Comparison of ENCODE assay signal across 21 mouse cellular contexts in genomic region chr2:77183646-77184045, GRCm38 (mm10). TPM values are rescaled to one million over a fixed set of nuclear protein-coding genes. Genes with fewer than 3 reads are reported as not detected.
DNase-seq lines count a peak whose midpoint lies in the region; ATAC-seq and TF ChIP-seq lines count a peak whose summit lies in the region.
"Had no signal": no experiment of that assay in that cellular context is flagged by ENCODE, and none has a peak within 500 bp of the region (broad histone marks: within the 10 kb centered on the region; RNA-seq: fewer than 3 reads in every experiment).

No protein-coding gene starts in this region.

- WGBS in heart, embryonic 16.5 days, result 65% methylated on average over 2 of the region's 2 CpGs
- WGBS in midbrain, embryonic 11.5 days, result 93% methylated on average over 2 of the region's 2 CpGs
- 90% methylated on average over 2 of the region's 2 CpGs for whole genome bisulfite sequencing in midbrain, embryonic 14.5 days
- 88% methylated on average over 2 of the region's 2 CpGs for WGBS in forebrain, embryonic 15.5 days

- ATAC-seq in heart, embryonic 16.5 days (replicated peaks; ENCODE audit: extremely low read depth, insufficient read depth, low FRiP score), result no peak
- no peak for ATAC-seq in midbrain, embryonic 11.5 days (ENCODE audit: low FRiP score)
- ATAC-seq in midbrain, embryonic 14.5 days (ENCODE audit: low FRiP score, low TSS enrichment), result no peak
- ATAC-seq in forebrain, embryonic 15.5 days (replicated peaks), result no peak
- ATAC-seq: CD4-positive, CD25-positive, alpha-beta regulatory T cell, adult 4 months; midbrain, embryonic 15.5 days; Patski had no signal

- DNase-seq in gastrocnemius, adult 2 months, result no peak
- DNase-seq in gastrocnemius, postnatal 4 days (ENCODE audit: low spot score in 2 of 2), result no peak
- no peak for DNase-seq in heart, postnatal 4 days
- DNase-seq in midbrain, embryonic 11.5 days (ENCODE audit: low spot score, missing footprints), result peak; percentile 77
- DNase-seq in midbrain, embryonic 14.5 days, result no peak
- DNase-seq: adrenal gland, adult 8-10 months; cerebellum, adult 9-11 months; kidney, adult 9 months; kidney, postnatal 36 days; layer of hippocampus, adult 9-11 months; lung, adult 18-20 months; lung, postnatal 14 days; thymus, postnatal 14 days had no signal

- TF ChIP-seq CTCF in gastrocnemius, adult 2 months (IDR thresholded peaks at IDR 0.05), result no peak

- intact Hi-C loops in gastrocnemius, adult 2 months (cut with DNase I), result no loop called here

- H3K4me2 ChIP-seq in heart, embryonic 16.5 days (ENCODE audit: low read depth, low read length), result no peak overlapping the region
- no peak overlapping the region for H3K4me2 ChIP-seq in midbrain, embryonic 11.5 days
- H3K4me2 ChIP-seq in midbrain, embryonic 14.5 days (ENCODE audit: low read length), result no peak overlapping the region
- H3K4me2 ChIP-seq in forebrain, embryonic 15.5 days (replicated peaks), result no peak overlapping the region
- H3K4me2 ChIP-seq: embryonic facial prominence, embryonic 13.5 days; liver, embryonic 11.5 days; midbrain, embryonic 15.5 days had no signal

- no peaks in the 10 kb centered on the region for H3K27me3 ChIP-seq in heart, embryonic 16.5 days (ENCODE audit: control insufficient read depth, insufficient read depth, low read length)
- no peaks in the 10 kb centered on the region for H3K27me3 ChIP-seq in midbrain, embryonic 11.5 days (ENCODE audit: control insufficient read depth, insufficient read depth, low read length)
- H3K27me3 ChIP-seq in midbrain, embryonic 14.5 days (ENCODE audit: control insufficient read depth, insufficient read depth, low read length), result no peaks in the 10 kb centered on the region
- H3K27me3 ChIP-seq in forebrain, embryonic 15.5 days, result no peaks in the 10 kb centered on the region
- H3K27me3 ChIP-seq: embryonic facial prominence, embryonic 13.5 days; midbrain, embryonic 15.5 days; Patski had no signal

- H3K9ac ChIP-seq in heart, embryonic 16.5 days (ENCODE audit: low read length), result no peak overlapping the region
- H3K9ac ChIP-seq in midbrain, embryonic 11.5 days (ENCODE audit: low read length), result no peak overlapping the region
- no peak overlapping the region for H3K9ac ChIP-seq in midbrain, embryonic 14.5 days (replicated peaks; ENCODE audit: low read length)
- H3K9ac ChIP-seq in forebrain, embryonic 15.5 days (replicated peaks), result no peak overlapping the region
- H3K9ac ChIP-seq: embryonic facial prominence, embryonic 13.5 days; midbrain, embryonic 15.5 days had no signal

- 0 out of 2 replicates have a peak overlapping the region, but pooled peaks have one; percentile 12 for H3K27ac ChIP-seq in gastrocnemius, adult 2 months
- H3K27ac ChIP-seq in heart, embryonic 16.5 days (ENCODE audit: low read length), result peak overlapping the region; percentile 69
- no peak overlapping the region for H3K27ac ChIP-seq in midbrain, embryonic 11.5 days (ENCODE audit: low read depth, low read length)
- no peak overlapping the region for H3K27ac ChIP-seq in midbrain, embryonic 14.5 days (replicated peaks; ENCODE audit: low read depth, low read length)
- H3K27ac ChIP-seq in forebrain, embryonic 15.5 days (replicated peaks), result no peak overlapping the region
- H3K27ac ChIP-seq: embryonic facial prominence, embryonic 13.5 days; midbrain, embryonic 15.5 days had no signal

- no peak overlapping the region for H3K4me3 ChIP-seq in gastrocnemius, adult 2 months
- H3K4me3 ChIP-seq in heart, embryonic 16.5 days (ENCODE audit: low read length), result no peak overlapping the region
- H3K4me3 ChIP-seq in midbrain, embryonic 11.5 days (ENCODE audit: low read depth, low read length), result no peak overlapping the region
- no peak overlapping the region for H3K4me3 ChIP-seq in midbrain, embryonic 14.5 days (replicated peaks; ENCODE audit: low read depth, low read length)
- H3K4me3 ChIP-seq in forebrain, embryonic 15.5 days, result no peak overlapping the region
- H3K4me3 ChIP-seq: embryonic facial prominence, embryonic 13.5 days; midbrain, embryonic 15.5 days had no signal

- peaks cover 34% of the 10 kb centered on the region for H3K4me1 ChIP-seq in heart, embryonic 16.5 days (ENCODE audit: control insufficient read depth, insufficient read depth, low read length)
- H3K4me1 ChIP-seq in midbrain, embryonic 11.5 days (ENCODE audit: control insufficient read depth, insufficient read depth, low read length), result no peaks in the 10 kb centered on the region
- no peaks in the 10 kb centered on the region for H3K4me1 ChIP-seq in midbrain, embryonic 14.5 days (ENCODE audit: control insufficient read depth, insufficient read depth, low read length)
- H3K4me1 ChIP-seq in forebrain, embryonic 15.5 days, result no peaks in the 10 kb centered on the region
- H3K4me1 ChIP-seq: embryonic facial prominence, embryonic 13.5 days; midbrain, embryonic 15.5 days had no signal

- H3K9me3 ChIP-seq in heart, embryonic 16.5 days (replicated peaks; ENCODE audit: control insufficient read depth, low read length), result no peaks in the 10 kb centered on the region
- no peaks in the 10 kb centered on the region for H3K9me3 ChIP-seq in midbrain, embryonic 11.5 days (ENCODE audit: control insufficient read depth, low read length)
- no peaks in the 10 kb centered on the region for H3K9me3 ChIP-seq in midbrain, embryonic 14.5 days (ENCODE audit: control insufficient read depth, low read length)
- no peaks in the 10 kb centered on the region for H3K9me3 ChIP-seq in forebrain, embryonic 15.5 days
- H3K9me3 ChIP-seq: embryonic facial prominence, embryonic 13.5 days; midbrain, embryonic 15.5 days had no signal

- peaks cover 3% of the 10 kb centered on the region; the same call in 1 of the 2 replicates for H3K36me3 ChIP-seq in heart, embryonic 16.5 days (ENCODE audit: control insufficient read depth, insufficient read depth)
- H3K36me3 ChIP-seq in midbrain, embryonic 11.5 days (ENCODE audit: control insufficient read depth, insufficient read depth, low read length), result no peaks in the 10 kb centered on the region
- H3K36me3 ChIP-seq in midbrain, embryonic 14.5 days (ENCODE audit: control insufficient read depth, insufficient read depth, low read length), result peaks cover 31% of the 10 kb centered on the region
- H3K36me3 ChIP-seq in forebrain, embryonic 15.5 days, result peaks cover 25% of the 10 kb centered on the region; the same call in 1 of the 2 replicates

RNA-seq across cellular contexts. Expression of gene Ccdc141, which starts 13.2 kb away (rescaled TPM):
- total RNA-seq in gastrocnemius, adult 2 months (2021), result 1 to 10 TPM; 5.4 to 6.5 TPM
- 100 to 1,000 TPM; 101 to 119 TPM for total RNA-seq in gastrocnemius, postnatal 4 days (2021)
- polyA plus RNA-seq in heart, embryonic 16.5 days (2015; fragmentation: Nextera tagmentation; extraction: Ambion mirVana), result 139 and 153 TPM in 2 replicates
- 100 to 1,000 TPM; 228 to 229 TPM for total RNA-seq in heart, postnatal 4 days (2021)
- 2.5 and 4.4 TPM in 2 replicates for polyA plus RNA-seq in midbrain, embryonic 11.5 days (2014; fragmentation: Nextera tagmentation; extraction: Ambion mirVana)
- polyA plus RNA-seq in midbrain, embryonic 14.5 days (2014; fragmentation: Nextera tagmentation; extraction: Ambion mirVana), result 4.9 and 6.9 TPM in 2 replicates
- 5.2 and 8.2 TPM in 2 replicates for polyA plus RNA-seq in forebrain, embryonic 15.5 days (2015; fragmentation: Nextera tagmentation; extraction: Ambion mirVana)
- total RNA-seq: granulocyte monocyte progenitor cell, adult 5-6 weeks had no signal

Comparison
In these comparisons a context has a peak if more than half of its experiments do, and no peak if none do; other contexts are left out.
1. H3K27ac ChIP-seq: peak in gastrocnemius, adult 2 months (single experiment) and heart, embryonic 16.5 days (single experiment); none in midbrain, embryonic 11.5 days (single experiment), midbrain, embryonic 14.5 days (single experiment) and forebrain, embryonic 15.5 days (single experiment).
2. RNA of gene Ccdc141, which starts 13.2 kb away (polyA plus RNA-seq): 139 to 153 TPM in heart, embryonic 16.5 days; 5.2 to 8.2 TPM in forebrain, embryonic 15.5 days, 4.9 to 6.9 TPM in midbrain, embryonic 14.5 days and 2.5 to 4.4 TPM in midbrain, embryonic 11.5 days; every median in the first group is over 10 times any median in the second.